8 mouse cellular contexts compared by ENCODE assay signal in genomic region chr6:53032730-53033484, GRCm38 (mm10). TPM values are rescaled to one million over a fixed set of nuclear protein-coding genes. Genes with fewer than 3 reads are reported as not detected.
DNase-seq lines count a peak whose midpoint lies in the region; ATAC-seq and TF ChIP-seq lines count a peak whose summit lies in the region.

No protein-coding gene starts in this region.

- no peaks in the 10 kb centered on the region for H3K4me1 ChIP-seq in forebrain, postnatal 0 days (ENCODE audit: insufficient read depth)
- H3K4me1 ChIP-seq in forebrain, embryonic 10.5 days, result peaks cover 12% of the 10 kb centered on the region
- H3K4me1 ChIP-seq in neural tube, embryonic 11.5 days (ENCODE audit: control insufficient read depth, insufficient read depth, low read length), result no peaks in the 10 kb centered on the region
- H3K4me1 ChIP-seq in intestine, embryonic 15.5 days (replicated peaks), result no peaks in the 10 kb centered on the region

- no peak for ATAC-seq in forebrain, postnatal 0 days
- no peak for ATAC-seq in neural tube, embryonic 11.5 days (ENCODE audit: insufficient read depth, low FRiP score, low TSS enrichment)
- ATAC-seq in intestine, embryonic 15.5 days, result no peak

- H3K4me3 ChIP-seq in forebrain, postnatal 0 days (ENCODE audit: low read depth, low read length), result no peak overlapping the region
- no peak overlapping the region for H3K4me3 ChIP-seq in forebrain, embryonic 10.5 days
- H3K4me3 ChIP-seq in neural tube, embryonic 11.5 days (ENCODE audit: low read depth, low read length), result no peak overlapping the region
- H3K4me3 ChIP-seq in intestine, embryonic 15.5 days (replicated peaks), result no peak overlapping the region

- H3K4me2 ChIP-seq in forebrain, postnatal 0 days (ENCODE audit: low read depth), result no peak overlapping the region
- no peak overlapping the region for H3K4me2 ChIP-seq in neural tube, embryonic 11.5 days (ENCODE audit: low read depth)
- H3K4me2 ChIP-seq in intestine, embryonic 15.5 days (replicated peaks), result no peak overlapping the region

- no peaks in the 10 kb centered on the region; the same call in 1 of the 2 replicates for H3K36me3 ChIP-seq in forebrain, postnatal 0 days (ENCODE audit: insufficient read depth)
- H3K36me3 ChIP-seq in forebrain, embryonic 10.5 days (replicated peaks), result no peaks in the 10 kb centered on the region
- H3K36me3 ChIP-seq in neural tube, embryonic 11.5 days (ENCODE audit: control insufficient read depth, insufficient read depth, low read length), result no peaks in the 10 kb centered on the region
- H3K36me3 ChIP-seq in intestine, embryonic 15.5 days, result no peaks in the 10 kb centered on the region

- H3K9me3 ChIP-seq in forebrain, postnatal 0 days (ENCODE audit: low read length), result no peaks in the 10 kb centered on the region
- H3K9me3 ChIP-seq in forebrain, embryonic 10.5 days, result no peaks in the 10 kb centered on the region
- H3K9me3 ChIP-seq in neural tube, embryonic 11.5 days (ENCODE audit: control insufficient read depth, low read length), result no peaks in the 10 kb centered on the region
- H3K9me3 ChIP-seq in intestine, embryonic 15.5 days, result no peaks in the 10 kb centered on the region

- H3K27ac ChIP-seq in forebrain, postnatal 0 days (ENCODE audit: low read depth, low read length), result no peak overlapping the region
- no peak overlapping the region for H3K27ac ChIP-seq in forebrain, embryonic 10.5 days
- H3K27ac ChIP-seq in neural tube, embryonic 11.5 days (ENCODE audit: low read depth, low read length), result no peak overlapping the region
- H3K27ac ChIP-seq in intestine, embryonic 15.5 days, result no peak overlapping the region

- peak; percentile 48 for TF ChIP-seq CTCF in forebrain, postnatal 0 days (IDR thresholded peaks at IDR 0.05; ENCODE audit: low read depth)

- H3K27me3 ChIP-seq in forebrain, postnatal 0 days (ENCODE audit: insufficient read depth, low read length), result no peaks in the 10 kb centered on the region
- no peaks in the 10 kb centered on the region for H3K27me3 ChIP-seq in forebrain, embryonic 10.5 days (ENCODE audit: poor library complexity, severe bottlenecking)
- no peaks in the 10 kb centered on the region for H3K27me3 ChIP-seq in neural tube, embryonic 11.5 days (ENCODE audit: control insufficient read depth, insufficient read depth, low read length)
- H3K27me3 ChIP-seq in intestine, embryonic 15.5 days (replicated peaks), result no peaks in the 10 kb centered on the region

- WGBS in forebrain, postnatal 0 days, result 72% methylated on average over 4 of the region's 4 CpGs
- 66% methylated on average over 4 of the region's 4 CpGs for WGBS in forebrain, embryonic 10.5 days
- 66% methylated on average over 4 of the region's 4 CpGs for WGBS in neural tube, embryonic 11.5 days
- 70% methylated on average over 4 of the region's 4 CpGs for WGBS in intestine, embryonic 15.5 days

- no peak overlapping the region for H3K9ac ChIP-seq in forebrain, postnatal 0 days
- no peak overlapping the region for H3K9ac ChIP-seq in neural tube, embryonic 11.5 days (ENCODE audit: low read length)
- no peak overlapping the region for H3K9ac ChIP-seq in intestine, embryonic 15.5 days

- no peak for DNase-seq in forebrain, postnatal 0 days
- no peak for DNase-seq in forebrain, embryonic 10.5 days (ENCODE audit: extremely low spot score, low spot score)
- DNase-seq in neural tube, embryonic 11.5 days (ENCODE audit: low spot score), result peak; percentile 20
- DNase-seq in neural tube, embryonic 10.5 days (ENCODE audit: extremely low spot score, low spot score), result no peak
- DNase-seq in c-Kit-positive CD71-positive TER-119-negative erythroid progenitor cells, embryonic 14.5 days (ENCODE audit: low read depth), result peak; percentile 8
- peak; percentile 23 for DNase-seq in mesoderm, embryonic 11.5 days (ENCODE audit: low read depth, low spot score)
- no peak for DNase-seq in layer of hippocampus, adult 9-10 months (ENCODE audit: low spot score)

RNA-seq across cellular contexts. Expression of gene Jazf1, which starts 35.5 kb away (rescaled TPM):
- 44.9 and 50.8 TPM in 2 replicates for total RNA-seq in forebrain, postnatal 0 days (2014; rRNA removed)
- polyA plus RNA-seq in forebrain, postnatal 0 days (2015; fragmentation: Nextera tagmentation; extraction: Ambion mirVana), result 55.6 and 71.7 TPM in 2 replicates
- polyA plus RNA-seq in forebrain, embryonic 10.5 days (2016; fragmentation: Nextera tagmentation; extraction: Ambion mirVana), result 1.9 and 2.2 TPM in 2 replicates
- 8.7 and 11.0 TPM in 2 replicates for polyA plus RNA-seq in neural tube, embryonic 11.5 days (2014; fragmentation: Nextera tagmentation; extraction: Ambion mirVana)
- polyA plus RNA-seq in intestine, embryonic 15.5 days (2015; fragmentation: Nextera tagmentation; extraction: Ambion mirVana), result 6.0 and 6.2 TPM in 2 replicates

Comparison
In these comparisons a context has a peak if more than half of its experiments do, and no peak if none do; other contexts are left out.
1. DNase-seq: peak in neural tube, embryonic 11.5 days (single experiment), c-Kit-positive CD71-positive TER-119-negative erythroid progenitor cells, embryonic 14.5 days (single experiment) and mesoderm, embryonic 11.5 days (single experiment); none in forebrain, postnatal 0 days (single experiment), forebrain, embryonic 10.5 days (single experiment), neural tube, embryonic 10.5 days (single experiment) and layer of hippocampus, adult 9-10 months (single experiment).